Mouse (Mus musculus): ENCODE measurements around the gene Qsox1. TPM values are rescaled to one million over a fixed set of nuclear protein-coding genes. Genes with fewer than 3 reads are reported as not detected.

Gene Qsox1
- 19.8 to 22.8 TPM (median 21.4 TPM) in 4 replicates for total RNA-seq (2023; ENCODE audit: inconsistent age)

DNA sequence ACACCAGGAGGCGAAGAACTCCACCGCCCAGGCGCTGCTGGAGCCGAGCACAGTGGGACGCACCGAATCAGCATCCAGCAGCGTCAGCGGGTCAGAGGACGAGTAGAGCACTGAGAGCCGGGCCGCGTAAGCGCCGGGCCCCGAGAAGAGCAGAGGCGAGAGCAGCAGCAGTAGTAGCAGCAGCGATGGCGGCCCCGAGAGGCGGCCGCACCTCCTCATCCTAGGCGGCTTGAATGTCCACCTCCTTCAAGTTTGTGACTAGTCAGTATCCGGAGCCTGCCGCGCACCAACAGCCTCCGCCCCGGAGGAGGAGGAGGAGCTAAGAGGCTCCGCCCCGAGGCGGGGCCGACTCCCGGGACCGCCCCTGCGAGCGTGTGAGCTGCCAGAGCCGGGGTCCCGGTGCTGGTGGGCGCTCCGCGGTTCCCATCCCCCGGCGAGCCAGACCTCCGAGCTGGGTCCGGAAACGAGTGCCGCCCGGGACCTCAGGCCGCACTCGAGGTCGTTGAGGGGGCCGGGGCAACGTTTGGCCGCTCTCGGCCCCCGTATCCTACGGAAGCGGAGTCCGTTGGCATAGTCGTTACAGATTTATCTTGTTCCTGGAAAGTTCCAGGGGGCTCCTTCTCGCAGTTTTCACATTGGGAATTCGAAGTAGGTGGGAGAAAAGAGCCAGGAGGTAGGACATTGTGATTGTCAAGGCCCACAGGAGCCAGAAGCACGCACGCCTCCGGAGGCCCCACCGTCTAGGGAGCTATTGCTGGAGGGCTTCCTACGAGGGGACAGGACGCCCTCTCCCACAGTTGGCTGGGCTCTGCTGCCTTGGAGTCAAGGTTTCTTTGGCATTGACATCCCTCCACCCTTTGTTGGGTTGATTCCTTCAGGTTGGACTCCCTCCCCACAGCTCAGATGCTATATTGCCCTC, at the start of gene Qsox1:
Gene Qsox1 (minus strand): TSS at position 309 of the 919 bp plus-strand sequence.

GRCm38 (mm10) chr1:155751484-155752255, 61.0 kb downstream of the Qsox1 start, which contains the start of gene Lhx4:
Gene Lhx4 (minus strand): TSS chr1:155751684.

Other genes starting within 250 kb of the Qsox1 start
- not detected in 4 replicates for gene Lhx4, start 61.2 kb downstream of the Qsox1 start, total RNA-seq (2023; ENCODE audit: inconsistent age)
- 62.5 to 79.4 TPM (median 65.5 TPM) in 4 replicates for gene Cep350, start 160.4 kb upstream of the Qsox1 start, total RNA-seq (2023; ENCODE audit: inconsistent age)
- gene Tor1aip2, start 222.5 kb upstream of the Qsox1 start, total RNA-seq (2023; ENCODE audit: inconsistent age), result 81.7 to 93.1 TPM (median 86.7 TPM) in 4 replicates
- gene Tor1aip1, start 223.6 kb upstream of the Qsox1 start, total RNA-seq (2023; ENCODE audit: inconsistent age), result 164 to 190 TPM (median 183 TPM) in 4 replicates